In genomic region chr1:36552506-36552905, GRCm38 (mm10) we compare ENCODE assay signal across 32 mouse cellular contexts. TPM values are rescaled to one million over a fixed set of nuclear protein-coding genes. Genes with fewer than 3 reads are reported as not detected.
A peak's percentile ranks its signal among the peaks of the same experiment; 100 is the strongest.
DNase-seq lines count a peak whose midpoint lies in the region; ATAC-seq lines count a peak whose summit lies in the region.
"Had no signal": no experiment of that assay in that cellular context is flagged by ENCODE, and none has a peak within 500 bp of the region (broad histone marks: within the 10 kb centered on the region; RNA-seq: fewer than 3 reads in every experiment).

No protein-coding gene starts in this region.

- no peaks in the 10 kb centered on the region for H3K9me3 ChIP-seq in embryonic facial prominence, embryonic 11.5 days (replicated peaks; ENCODE audit: control insufficient read depth, low read length)
- H3K9me3 ChIP-seq in embryonic facial prominence, embryonic 10.5 days, result no peaks in the 10 kb centered on the region
- H3K9me3 ChIP-seq: embryonic facial prominence, embryonic 13.5 days; forebrain, embryonic 12.5 days; heart, embryonic 12.5 days; hindbrain, embryonic 12.5 days; limb, embryonic 15.5 days; lung, embryonic 15.5 days; megakaryocyte, embryonic 14.5 days; stomach, embryonic 15.5 days had no signal

- no peak overlapping the region for H3K4me3 ChIP-seq in embryonic facial prominence, embryonic 11.5 days (ENCODE audit: low read depth, low read length)
- no peak overlapping the region for H3K4me3 ChIP-seq in embryonic facial prominence, embryonic 10.5 days
- H3K4me3 ChIP-seq: embryonic facial prominence, embryonic 13.5 days; erythroblast, embryonic 14.5 days; forebrain, embryonic 12.5 days; heart, embryonic 12.5 days; hindbrain, embryonic 12.5 days; left cerebral cortex, adult 2 months; limb, embryonic 15.5 days; lung, embryonic 15.5 days; megakaryocyte, embryonic 14.5 days; stomach, embryonic 15.5 days had no signal

- peaks cover 18% of the 10 kb centered on the region for H3K4me1 ChIP-seq in embryonic facial prominence, embryonic 11.5 days (ENCODE audit: control insufficient read depth, insufficient read depth, low read length)
- H3K4me1 ChIP-seq in embryonic facial prominence, embryonic 10.5 days, result peaks cover 64% of the 10 kb centered on the region

- WGBS in embryonic facial prominence, embryonic 11.5 days, result 95% methylated on average over 16 of the region's 16 CpGs
- 92% methylated on average over 16 of the region's 16 CpGs for WGBS in embryonic facial prominence, embryonic 10.5 days

- H3K36me3 ChIP-seq in embryonic facial prominence, embryonic 11.5 days (replicated peaks; ENCODE audit: control insufficient read depth, insufficient read depth, low read depth, low read length), result peaks cover 32% of the 10 kb centered on the region
- peaks cover 80% of the 10 kb centered on the region for H3K36me3 ChIP-seq in embryonic facial prominence, embryonic 10.5 days (replicated peaks)

- H3K27ac ChIP-seq in embryonic facial prominence, embryonic 11.5 days (replicated peaks; ENCODE audit: low read depth, low read length), result no peak overlapping the region
- no peak overlapping the region for H3K27ac ChIP-seq in embryonic facial prominence, embryonic 10.5 days (replicated peaks)
- H3K27ac ChIP-seq: embryonic facial prominence, embryonic 13.5 days; forebrain, embryonic 12.5 days; hindbrain, embryonic 12.5 days; left cerebral cortex, adult 2 months; limb, embryonic 15.5 days; liver, embryonic 14.5 days; lung, embryonic 15.5 days; stomach, embryonic 15.5 days had no signal

- H3K9ac ChIP-seq in embryonic facial prominence, embryonic 11.5 days (replicated peaks; ENCODE audit: low read length), result peak overlapping the region; percentile 18; the same call in 1 of the 2 replicates
- H3K9ac ChIP-seq: forebrain, embryonic 12.5 days; heart, embryonic 12.5 days; hindbrain, embryonic 12.5 days; limb, embryonic 15.5 days; liver, embryonic 14.5 days; lung, embryonic 15.5 days; stomach, embryonic 15.5 days had no signal

- no peak overlapping the region for H3K4me2 ChIP-seq in embryonic facial prominence, embryonic 11.5 days (ENCODE audit: low read depth, low read length)
- H3K4me2 ChIP-seq: embryonic facial prominence, embryonic 13.5 days; forebrain, embryonic 12.5 days; heart, embryonic 12.5 days; hindbrain, embryonic 12.5 days; limb, embryonic 15.5 days; lung, embryonic 15.5 days; stomach, embryonic 15.5 days had no signal

- DNase-seq in embryonic facial prominence, embryonic 11.5 days (ENCODE audit: low spot score), result no peak
- DNase-seq in embryonic facial prominence, embryonic 10.5 days (ENCODE audit: low spot score), result no peak
- peak; percentile 17 for DNase-seq in kidney, postnatal 10 days
- no peak for DNase-seq in kidney, adult 8-10 months
- peak; percentile 78 to 81 for DNase-seq in cerebellum, adult 18-20 months
- peak; percentile 81 to 88 for DNase-seq in cerebellum, postnatal 14 days
- DNase-seq in heart, adult 9 months (ENCODE audit: low spot score in 2 of 2), result no peak
- DNase-seq in adrenal gland, postnatal 25 days, result no peak
- DNase-seq: heart, postnatal 14 days; kidney, adult 2 months; kidney, postnatal 25 days; layer of hippocampus, adult 9-11 months; lung, postnatal 36 days; midbrain, embryonic 14.5 days; thymus, postnatal 36 days had no signal

- H3K27me3 ChIP-seq in embryonic facial prominence, embryonic 11.5 days (ENCODE audit: control insufficient read depth, insufficient read depth, low read length), result no peaks in the 10 kb centered on the region
- H3K27me3 ChIP-seq in embryonic facial prominence, embryonic 10.5 days (replicated peaks; ENCODE audit: low read depth, poor library complexity, severe bottlenecking), result no peaks in the 10 kb centered on the region
- H3K27me3 ChIP-seq: embryonic facial prominence, embryonic 13.5 days; forebrain, embryonic 12.5 days; heart, embryonic 12.5 days; hindbrain, embryonic 12.5 days; limb, embryonic 15.5 days; lung, embryonic 15.5 days; stomach, embryonic 15.5 days had no signal

- ATAC-seq in embryonic facial prominence, embryonic 11.5 days (replicated peaks; ENCODE audit: insufficient number of reproducible peaks, low FRiP score, low TSS enrichment, low read depth), result no peak
- ATAC-seq: CD4-positive, CD25-positive, alpha-beta regulatory T cell, adult 4 months had no signal

RNA-seq across cellular contexts. Expression of gene Ankrd39, which starts 5.3 kb away (rescaled TPM):
- polyA plus RNA-seq in embryonic facial prominence, embryonic 11.5 days (2014; fragmentation: Nextera tagmentation; extraction: Ambion mirVana), result 11.9 and 14.4 TPM in 2 replicates
- polyA plus RNA-seq in embryonic facial prominence, embryonic 10.5 days (2016; fragmentation: Nextera tagmentation; extraction: Ambion mirVana), result 18.9 and 20.3 TPM in 2 replicates
- total RNA-seq in adrenal gland, postnatal 25 days (2021), result 16.5 and 19.7 TPM in 2 replicates

RNA-seq across cellular contexts. Expression of gene Sema4c, which starts 5.6 kb away (rescaled TPM):
- 3.7 and 4.4 TPM in 2 replicates for polyA plus RNA-seq in embryonic facial prominence, embryonic 11.5 days (2014; fragmentation: Nextera tagmentation; extraction: Ambion mirVana)
- polyA plus RNA-seq in embryonic facial prominence, embryonic 10.5 days (2016; fragmentation: Nextera tagmentation; extraction: Ambion mirVana), result 24.9 and 25.9 TPM in 2 replicates
- total RNA-seq in adrenal gland, postnatal 25 days (2021), result 19.7 and 24.2 TPM in 2 replicates

RNA-seq across cellular contexts. Expression of gene Gm42417, which starts 13.3 kb away (rescaled TPM):
- polyA plus RNA-seq in embryonic facial prominence, embryonic 11.5 days (2014; fragmentation: Nextera tagmentation; extraction: Ambion mirVana), result not detected in 2 replicates
- polyA plus RNA-seq in embryonic facial prominence, embryonic 10.5 days (2016; fragmentation: Nextera tagmentation; extraction: Ambion mirVana), result 0.54 TPM in 1 of 2 replicates, not detected in the other
- not detected in 2 replicates for total RNA-seq in adrenal gland, postnatal 25 days (2021)
- total RNA-seq: adrenal gland, postnatal 4 days; ES-E14; left cerebral cortex, adult 2 months; left cerebral cortex, postnatal 36 days had no signal
- polyA plus RNA-seq: embryonic facial prominence, embryonic 13.5 days; erythroblast, embryonic 14.5 days; gonadal fat pad, adult 2 months; hindbrain, embryonic 12.5 days; intestine, embryonic 14.5 days; kidney, adult 2 months; liver, embryonic 14.5 days; lung, embryonic 15.5 days; midbrain, embryonic 14.5 days; stomach, embryonic 15.5 days had no signal

RNA-seq across cellular contexts. Expression of gene Ankrd23, which starts 15.8 kb away (rescaled TPM):
- 4.6 and 6.0 TPM in 2 replicates for polyA plus RNA-seq in embryonic facial prominence, embryonic 11.5 days (2014; fragmentation: Nextera tagmentation; extraction: Ambion mirVana)
- polyA plus RNA-seq in embryonic facial prominence, embryonic 10.5 days (2016; fragmentation: Nextera tagmentation; extraction: Ambion mirVana), result 15.5 and 16.6 TPM in 2 replicates
- total RNA-seq in adrenal gland, postnatal 25 days (2021), result 14.5 and 15.4 TPM in 2 replicates

RNA-seq across cellular contexts. Expression of gene Cnnm3, which starts 40.8 kb away (rescaled TPM):
- 3.5 and 5.4 TPM in 2 replicates for polyA plus RNA-seq in embryonic facial prominence, embryonic 11.5 days (2014; fragmentation: Nextera tagmentation; extraction: Ambion mirVana)
- 3.5 and 3.6 TPM in 2 replicates for polyA plus RNA-seq in embryonic facial prominence, embryonic 10.5 days (2016; fragmentation: Nextera tagmentation; extraction: Ambion mirVana)
- total RNA-seq in adrenal gland, postnatal 25 days (2021), result 36.7 and 53.2 TPM in 2 replicates

Comparison
In these comparisons a context has a peak if more than half of its experiments do, and no peak if none do; other contexts are left out.
1. DNase-seq: peak in kidney, postnatal 10 days (single experiment), cerebellum, adult 18-20 months (2 of 2) and cerebellum, postnatal 14 days (2 of 2); none in embryonic facial prominence, embryonic 11.5 days (single experiment), embryonic facial prominence, embryonic 10.5 days (single experiment), kidney, adult 8-10 months (0 of 2), heart, adult 9 months (0 of 2) and adrenal gland, postnatal 25 days (single experiment).